Mouse (Mus musculus) cerebellum, adult 2 months (tissue): ENCODE results near the gene Matn4.

Experiments used
- CTCF ChIP-seq: fragments of 200-500 bp; IDR thresholded peaks from 2 replicates; pipeline ENCODE4 v1.5.1; 2011; ENCODE audit warnings: low read depth, mild to moderate bottlenecking, control low read depth, low read length, moderate library complexity, borderline replicate concordance; ENCODE audit not compliant: insufficient read depth
- POLR2A ChIP-seq: fragments of 200-500 bp; IDR thresholded peaks from 2 replicates; pipeline ENCODE4 v1.6.1; 2011; ENCODE audit warnings: low read length, control low read depth, borderline replicate concordance; ENCODE audit not compliant: insufficient read depth

DNA sequence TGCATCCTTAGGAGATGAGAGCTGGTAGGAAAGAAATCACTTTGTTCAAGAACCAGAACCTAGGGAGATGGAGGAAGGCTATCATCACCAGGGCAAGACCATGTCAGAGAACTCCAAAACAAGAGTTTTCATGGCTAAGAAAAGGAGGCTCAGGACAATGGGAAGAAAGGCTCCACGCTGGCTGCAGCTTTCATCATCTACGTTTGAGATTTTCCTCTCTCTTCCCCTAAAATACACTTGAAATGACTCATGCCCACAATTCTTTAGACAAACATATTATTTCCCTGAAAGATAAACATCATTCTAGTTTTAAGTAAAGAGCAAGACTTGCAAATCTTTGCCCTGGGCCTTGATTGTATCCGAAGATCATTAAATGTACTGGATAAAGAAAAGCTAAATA is 33.6 kb downstream of the Matn4 start:
- TF ChIP-seq CTCF (no peak), POLR2A (no peak)
